Mouse (Mus musculus): ENCODE results near the gene Trappc10.

- no peak for TF ChIP-seq CTCF (IDR thresholded peaks at IDR 0.05; ENCODE audit: low read depth, low read length)
- TF ChIP-seq POLR2A (IDR thresholded peaks at IDR 0.05; ENCODE audit: insufficient read depth, low read length): no peak
Measured at GRCm38 (mm10) chr10:78246725-78247124, 2.3 kb upstream of the Trappc10 start.

All from ES-Bruce4 (cell line).